Mouse (Mus musculus): Measurements from ENCODE around the gene Hrg. TPM values are rescaled to one million over a fixed set of nuclear protein-coding genes. Genes with fewer than 3 reads are reported as not detected.
A peak's percentile ranks its signal among the peaks of the same experiment; 100 is the strongest.
"Not testable (repeated sequence)": the region's sequence is repeated elsewhere in the genome, so short reads cannot be mapped to it uniquely, and the experiment has no call there.

Gene Hrg
- polyA plus RNA-seq, 1 experiment from 2014 or later: not detected

DNA sequence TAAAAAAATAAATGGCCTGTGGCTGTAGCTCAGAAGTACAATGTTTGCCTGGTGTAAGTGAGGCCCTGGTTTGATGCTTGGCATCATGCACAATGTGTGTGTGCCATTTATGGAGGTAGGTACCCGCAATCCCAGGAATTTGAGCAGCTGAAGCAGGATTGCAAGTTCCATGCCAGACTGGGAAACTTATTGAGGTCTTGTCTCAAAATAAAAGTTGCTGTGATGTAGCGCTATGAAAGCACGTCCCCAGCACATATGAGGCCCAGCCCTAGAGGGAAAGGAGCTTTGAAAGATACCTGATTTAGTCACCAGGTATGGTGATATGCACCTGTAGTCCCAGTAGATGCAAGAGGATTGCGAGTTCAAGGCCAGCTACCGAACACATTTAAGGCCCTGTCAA lies 29.1 kb upstream of the Hrg start:
- ATAC-seq (no peak), DNase-seq (ENCODE audit: low spot score) (no peak)
- WGBS: 95% methylated on average over 5 of the region's 5 CpGs
- no peak overlapping the region for H3K9ac ChIP-seq (ENCODE audit: low read length)
- H3K36me3 ChIP-seq (ENCODE audit: control insufficient read depth, insufficient read depth, low read length): no peaks in the 10 kb centered on the region
- no peak overlapping the region for H3K4me3 ChIP-seq (ENCODE audit: low read depth, low read length)
- no peak overlapping the region for H3K4me2 ChIP-seq (ENCODE audit: low read length)
- H3K9me3 ChIP-seq (replicated peaks; ENCODE audit: control insufficient read depth, low read length): no peaks in the 10 kb centered on the region
- no peaks in the 10 kb centered on the region for H3K27me3 ChIP-seq (replicated peaks; ENCODE audit: control insufficient read depth, insufficient read depth, low read length)
- H3K4me1 ChIP-seq (ENCODE audit: control insufficient read depth, insufficient read depth, low read length): no peaks in the 10 kb centered on the region
- no peak overlapping the region for H3K27ac ChIP-seq (ENCODE audit: low read depth, low read length)

DNA sequence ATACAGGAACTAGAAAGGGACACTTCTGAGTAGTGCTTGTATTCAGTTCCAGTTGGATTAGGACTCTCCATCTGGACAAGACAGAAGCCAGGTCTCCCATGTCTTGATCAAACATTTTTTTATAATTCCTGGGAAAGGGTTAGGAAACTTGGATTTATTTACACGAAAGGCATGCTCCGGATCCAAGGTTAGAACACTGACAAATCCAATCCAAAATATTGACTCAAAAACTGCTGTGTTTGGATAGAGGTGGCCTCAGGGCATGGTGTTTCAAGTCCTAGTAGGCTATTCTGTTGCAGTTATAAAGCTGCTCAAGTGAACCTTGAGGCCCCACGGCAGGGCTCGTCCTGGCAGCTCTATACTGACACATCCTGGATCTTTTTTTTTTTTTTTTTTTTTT lies 28.4 kb upstream of the Hrg start:
- Histone ChIP-seq H3K36me3 (ENCODE audit: control insufficient read depth, insufficient read depth, low read length) (no peaks in the 10 kb centered on the region), H3K4me3 (ENCODE audit: low read depth, low read length) (no peak overlapping the region), H3K4me2 (ENCODE audit: low read length) (no peak overlapping the region), H3K9ac (ENCODE audit: low read length) (no peak overlapping the region), H3K9me3 (replicated peaks; ENCODE audit: control insufficient read depth, low read length) (no peaks in the 10 kb centered on the region), H3K4me1 (ENCODE audit: control insufficient read depth, insufficient read depth, low read length) (no peaks in the 10 kb centered on the region), H3K27me3 (replicated peaks; ENCODE audit: control insufficient read depth, insufficient read depth, low read length) (no peaks in the 10 kb centered on the region), H3K27ac (ENCODE audit: low read depth, low read length) (no peak overlapping the region)
- ATAC-seq: no peak
- no peak for DNase-seq (ENCODE audit: low spot score)
- 85% methylated on average over 4 of the region's 4 CpGs for WGBS

DNA sequence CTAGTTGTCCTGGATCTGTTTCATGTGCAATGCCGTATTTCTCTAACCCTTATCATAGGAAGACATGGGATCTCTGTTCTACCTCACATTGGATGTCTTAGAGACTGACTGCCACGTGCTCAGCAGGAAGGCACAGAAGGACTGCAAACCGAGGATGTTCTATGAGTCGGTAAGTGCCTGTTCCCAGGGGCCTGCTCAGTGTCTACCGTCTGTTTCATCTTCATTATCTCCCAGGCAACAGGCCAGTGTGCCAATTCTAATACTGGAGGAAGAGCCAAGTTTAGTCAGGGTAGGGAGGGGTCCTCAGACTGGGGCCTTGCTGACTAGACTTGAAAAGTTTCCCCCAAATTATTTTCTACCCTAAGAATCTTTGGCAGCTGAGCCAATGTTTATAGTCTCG lies 21.3 kb upstream of the Hrg start:
- peak; percentile 46 for DNase-seq (ENCODE audit: low spot score)
- H3K9me3 ChIP-seq (replicated peaks; ENCODE audit: control insufficient read depth, low read length): no peaks in the 10 kb centered on the region
- WGBS: 75% methylated on average over 6 of the region's 6 CpGs
- H3K9ac ChIP-seq (ENCODE audit: low read length): no peak overlapping the region
- no peaks in the 10 kb centered on the region for H3K36me3 ChIP-seq (ENCODE audit: control insufficient read depth, insufficient read depth, low read length)
- no peaks in the 10 kb centered on the region for H3K4me1 ChIP-seq (ENCODE audit: control insufficient read depth, insufficient read depth, low read length)
- H3K27ac ChIP-seq (ENCODE audit: low read depth, low read length): no peak overlapping the region
- H3K27me3 ChIP-seq (replicated peaks; ENCODE audit: control insufficient read depth, insufficient read depth, low read length): no peaks in the 10 kb centered on the region
- H3K4me3 ChIP-seq (ENCODE audit: low read depth, low read length): no peak overlapping the region
- no peak overlapping the region for H3K4me2 ChIP-seq (ENCODE audit: low read length)
- ATAC-seq: peak; percentile 23; the same call in 1 of the 2 replicates

DNA sequence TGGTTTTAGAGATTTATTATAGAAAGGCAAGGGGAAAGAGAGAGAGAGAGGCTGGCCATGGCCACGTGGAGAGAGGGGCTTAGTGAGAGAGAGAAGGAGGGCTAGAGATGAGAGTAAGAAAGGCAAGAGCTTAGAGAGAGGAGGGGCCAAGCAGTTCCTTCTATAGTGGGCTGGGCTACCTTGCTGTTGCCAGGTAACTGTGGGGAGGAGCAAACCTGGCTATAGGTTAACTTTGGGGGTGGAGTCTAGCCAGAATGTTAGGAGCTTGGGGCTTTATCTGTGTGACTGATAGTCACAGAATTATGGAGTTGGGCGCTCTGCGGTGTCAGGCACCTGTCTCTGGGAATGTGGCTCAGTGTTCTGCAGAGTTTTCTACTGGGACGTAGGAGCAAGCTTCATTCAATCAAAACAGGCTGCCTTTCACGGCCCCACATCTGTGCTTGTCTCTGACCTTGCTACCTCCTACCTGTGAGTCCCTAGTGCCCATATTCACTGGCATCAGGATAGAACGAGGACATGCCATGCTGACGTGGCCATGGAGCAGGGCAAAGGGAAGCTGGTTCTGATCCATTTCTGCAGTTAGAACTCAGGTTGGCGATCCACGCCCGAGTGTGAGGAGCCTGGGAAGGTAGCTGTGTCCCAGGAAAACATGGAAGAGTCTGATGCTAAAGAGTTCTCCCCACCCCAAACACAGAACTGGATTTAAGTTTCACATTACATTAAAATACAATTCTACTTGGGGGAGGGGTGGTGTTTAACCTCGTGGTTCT lies 19.3 kb upstream of the Hrg start:
- H3K27me3 ChIP-seq (replicated peaks; ENCODE audit: control insufficient read depth, insufficient read depth, low read length): no peaks in the 10 kb centered on the region
- H3K4me3 ChIP-seq (ENCODE audit: low read depth, low read length): no peak overlapping the region
- no peak overlapping the region for H3K27ac ChIP-seq (ENCODE audit: low read depth, low read length)
- WGBS: 87% methylated on average over 11 of the region's 11 CpGs
- H3K4me1 ChIP-seq (ENCODE audit: control insufficient read depth, insufficient read depth, low read length): no peaks in the 10 kb centered on the region
- DNase-seq (ENCODE audit: low spot score) (no peak), ATAC-seq (no peak)
- no peaks in the 10 kb centered on the region for H3K9me3 ChIP-seq (replicated peaks; ENCODE audit: control insufficient read depth, low read length)
- H3K9ac ChIP-seq (ENCODE audit: low read length): no peak overlapping the region
- H3K36me3 ChIP-seq (ENCODE audit: control insufficient read depth, insufficient read depth, low read length): no peaks in the 10 kb centered on the region
- H3K4me2 ChIP-seq (ENCODE audit: low read length): no peak overlapping the region

DNA sequence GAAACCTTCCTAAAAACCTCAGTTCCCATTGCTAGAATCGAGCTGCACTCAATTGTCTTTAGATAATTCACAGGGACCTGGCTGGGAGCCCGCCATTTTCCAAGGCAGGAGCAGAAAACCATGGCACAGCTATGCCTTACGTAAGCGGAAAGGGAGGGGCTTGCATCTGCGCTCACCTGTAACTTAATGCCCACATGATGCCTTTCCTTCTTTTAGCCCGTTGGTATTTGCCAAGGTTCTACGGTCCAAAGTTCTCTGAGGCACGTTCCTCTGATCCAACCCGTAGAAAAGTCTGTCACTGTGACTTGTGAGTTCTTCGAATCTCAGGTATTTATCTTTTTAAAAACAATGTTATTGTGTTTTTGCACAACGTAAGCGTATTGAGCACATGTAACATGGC lies 13.2 kb upstream of the Hrg start:
- DNase-seq (ENCODE audit: low spot score) (no peak), ATAC-seq (no peak)
- H3K9ac ChIP-seq (ENCODE audit: low read length): no peak overlapping the region
- H3K27ac ChIP-seq (ENCODE audit: low read depth, low read length): no peak overlapping the region
- no peak overlapping the region for H3K4me3 ChIP-seq (ENCODE audit: low read depth, low read length)
- H3K4me1 ChIP-seq (ENCODE audit: control insufficient read depth, insufficient read depth, low read length): no peaks in the 10 kb centered on the region
- no peak overlapping the region for H3K4me2 ChIP-seq (ENCODE audit: low read length)
- peaks cover 3% of the 10 kb centered on the region; the same call in 1 of the 2 replicates for H3K9me3 ChIP-seq (replicated peaks; ENCODE audit: control insufficient read depth, low read length)
- 92% methylated on average over 12 of the region's 12 CpGs for WGBS
- H3K27me3 ChIP-seq (replicated peaks; ENCODE audit: control insufficient read depth, insufficient read depth, low read length): no peaks in the 10 kb centered on the region
- H3K36me3 ChIP-seq (ENCODE audit: control insufficient read depth, insufficient read depth, low read length): no peaks in the 10 kb centered on the region

DNA sequence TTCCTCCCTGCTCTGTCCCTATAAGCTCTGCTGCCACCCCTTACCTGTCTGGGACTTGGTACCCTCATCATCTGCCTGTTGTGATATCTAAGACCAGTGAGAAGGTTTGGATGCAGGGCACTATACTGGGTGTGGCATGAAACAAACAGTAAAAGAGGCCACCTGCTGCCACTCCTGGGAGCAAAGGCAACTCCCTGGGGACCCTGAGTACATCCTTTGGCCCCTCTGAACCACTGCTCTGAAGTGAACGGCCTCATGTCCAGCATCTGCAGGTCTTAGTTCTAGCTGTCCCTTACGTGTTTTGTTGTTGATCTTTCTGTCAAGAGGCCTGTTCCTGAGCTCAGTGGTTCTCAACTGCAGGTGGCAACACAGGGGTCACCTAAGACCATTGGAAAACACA lies 12.3 kb upstream of the Hrg start:
- H3K4me1 ChIP-seq (ENCODE audit: control insufficient read depth, insufficient read depth, low read length): no peaks in the 10 kb centered on the region
- H3K27ac ChIP-seq (ENCODE audit: low read depth, low read length): no peak overlapping the region
- no peak for ATAC-seq
- no peaks in the 10 kb centered on the region for H3K36me3 ChIP-seq (ENCODE audit: control insufficient read depth, insufficient read depth, low read length)
- H3K27me3 ChIP-seq (replicated peaks; ENCODE audit: control insufficient read depth, insufficient read depth, low read length): no peaks in the 10 kb centered on the region
- no peak for DNase-seq (ENCODE audit: low spot score)
- peaks cover 3% of the 10 kb centered on the region; the same call in 1 of the 2 replicates for H3K9me3 ChIP-seq (replicated peaks; ENCODE audit: control insufficient read depth, low read length)
- WGBS: 82% methylated on average over 2 of the region's 2 CpGs
- H3K4me2 ChIP-seq (ENCODE audit: low read length): no peak overlapping the region
- H3K9ac ChIP-seq (ENCODE audit: low read length): no peak overlapping the region
- H3K4me3 ChIP-seq (ENCODE audit: low read depth, low read length): no peak overlapping the region

DNA sequence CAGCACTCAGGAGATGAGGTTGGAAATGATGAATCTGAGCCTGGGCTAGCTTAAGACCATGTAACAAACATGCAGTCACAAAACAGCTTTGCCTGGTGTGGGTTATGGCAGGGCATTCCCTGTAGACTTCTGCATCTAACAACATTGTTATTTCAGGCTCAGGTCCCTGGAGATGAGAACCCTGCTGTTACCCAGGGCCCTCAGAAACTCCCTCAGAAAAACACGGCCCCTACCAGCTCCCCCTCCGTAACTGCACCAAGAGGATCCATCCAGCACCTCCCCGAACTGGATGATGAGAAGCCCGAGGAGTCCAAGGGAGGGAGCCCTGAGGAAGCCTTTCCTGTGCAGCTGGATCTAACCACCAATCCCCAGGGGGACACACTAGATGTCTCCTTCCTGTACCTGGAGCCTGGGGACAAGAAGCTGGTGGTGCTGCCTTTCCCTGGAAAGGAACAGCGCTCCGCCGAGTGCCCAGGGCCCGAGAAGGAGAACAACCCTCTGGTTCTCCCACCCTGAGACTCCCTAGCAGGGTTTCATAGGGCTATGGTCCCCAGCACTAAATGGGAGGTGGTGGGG lies 11.7 kb upstream of the Hrg start:
- ATAC-seq (no peak), DNase-seq (ENCODE audit: low spot score) (no peak)
- Histone ChIP-seq H3K9me3 (replicated peaks; ENCODE audit: control insufficient read depth, low read length) (peaks cover 3% of the 10 kb centered on the region; the same call in 1 of the 2 replicates), H3K27me3 (replicated peaks; ENCODE audit: control insufficient read depth, insufficient read depth, low read length) (no peaks in the 10 kb centered on the region), H3K9ac (ENCODE audit: low read length) (no peak overlapping the region), H3K27ac (ENCODE audit: low read depth, low read length) (no peak overlapping the region), H3K4me3 (ENCODE audit: low read depth, low read length) (no peak overlapping the region), H3K4me1 (ENCODE audit: control insufficient read depth, insufficient read depth, low read length) (no peaks in the 10 kb centered on the region), H3K4me2 (ENCODE audit: low read length) (no peak overlapping the region), H3K36me3 (ENCODE audit: control insufficient read depth, insufficient read depth, low read length) (no peaks in the 10 kb centered on the region)
- 87% methylated on average over 8 of the region's 8 CpGs for WGBS

DNA sequence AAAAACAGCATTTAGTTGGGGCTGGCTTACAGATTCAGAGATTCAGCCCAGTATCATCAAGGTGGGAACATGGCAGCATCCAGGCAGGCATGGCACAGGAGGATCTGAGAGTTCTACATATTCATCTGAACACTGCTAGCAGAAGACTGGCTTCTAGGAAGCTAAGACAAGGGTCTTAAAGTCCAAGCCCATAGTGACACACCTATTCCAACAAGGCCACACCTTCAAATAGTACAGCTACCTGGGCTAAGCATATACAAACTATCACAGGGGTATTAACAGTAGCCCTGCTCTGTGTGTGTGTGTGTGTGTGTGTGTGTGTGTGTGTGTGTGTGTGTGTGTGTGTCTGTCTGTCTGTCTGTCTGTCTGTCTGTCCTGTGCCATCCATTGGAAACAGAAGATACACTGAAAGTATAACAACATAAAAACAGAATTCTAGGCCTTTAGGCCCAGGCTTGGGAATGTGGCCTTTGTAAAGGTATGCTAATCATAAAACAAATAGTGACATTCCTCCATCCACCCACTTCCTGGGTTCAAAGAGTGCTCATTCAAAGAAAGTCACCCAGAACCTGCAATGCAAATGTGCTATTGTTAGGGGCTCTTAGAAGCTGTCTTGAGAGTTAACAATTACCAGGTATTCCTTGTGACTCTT lies 8.9 kb upstream of the Hrg start:
- H3K36me3 ChIP-seq (ENCODE audit: control insufficient read depth, insufficient read depth, low read length); H3K4me3 ChIP-seq (ENCODE audit: low read depth, low read length); ATAC-seq; H3K9ac ChIP-seq (ENCODE audit: low read length); H3K27ac ChIP-seq (ENCODE audit: low read depth, low read length); H3K4me1 ChIP-seq (ENCODE audit: control insufficient read depth, insufficient read depth, low read length); DNase-seq (ENCODE audit: low spot score); H3K9me3 ChIP-seq (replicated peaks; ENCODE audit: control insufficient read depth, low read length); H3K4me2 ChIP-seq (ENCODE audit: low read length); H3K27me3 ChIP-seq (replicated peaks; ENCODE audit: control insufficient read depth, insufficient read depth, low read length): not testable (repeated sequence)

DNA sequence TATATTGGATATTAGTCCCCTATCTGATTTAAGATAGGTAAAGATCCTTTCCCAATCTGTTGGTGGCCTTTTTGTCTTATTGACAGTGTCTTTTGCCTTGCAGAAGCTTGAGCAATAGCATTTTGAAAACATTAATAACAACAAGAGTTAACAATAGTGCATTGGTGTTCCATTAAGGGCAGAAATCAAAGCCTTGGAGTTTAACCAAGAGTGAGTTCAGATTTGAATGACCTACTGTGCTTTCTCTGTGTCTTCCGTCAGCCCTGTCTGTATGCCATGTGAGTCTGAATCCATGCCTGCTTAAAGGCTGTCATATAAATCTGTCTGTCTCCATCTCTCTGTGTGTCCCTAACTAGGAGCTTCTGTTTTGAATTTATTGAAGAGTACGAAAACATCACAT lies 3.5 kb upstream of the Hrg start:
- no peaks in the 10 kb centered on the region for H3K27me3 ChIP-seq (replicated peaks; ENCODE audit: control insufficient read depth, insufficient read depth, low read length)

More for the DNA sequence above, 3.5 kb upstream of the Hrg start:
- H3K4me3 ChIP-seq (ENCODE audit: low read depth, low read length): no peak overlapping the region
- H3K27ac ChIP-seq (ENCODE audit: low read depth, low read length): no peak overlapping the region
- H3K4me1 ChIP-seq (ENCODE audit: control insufficient read depth, insufficient read depth, low read length): no peaks in the 10 kb centered on the region
- DNase-seq (ENCODE audit: low spot score) (no peak), ATAC-seq (no peak)
- no peaks in the 10 kb centered on the region for H3K9me3 ChIP-seq (replicated peaks; ENCODE audit: control insufficient read depth, low read length)
- H3K36me3 ChIP-seq (ENCODE audit: control insufficient read depth, insufficient read depth, low read length): no peaks in the 10 kb centered on the region
- no peak overlapping the region for H3K4me2 ChIP-seq (ENCODE audit: low read length)
- no peak overlapping the region for H3K9ac ChIP-seq (ENCODE audit: low read length)
- WGBS: 76% methylated on average over 2 of the region's 2 CpGs
